Mouse (Mus musculus): ENCODE measurements around the gene Wdr66. TPM values are rescaled to one million over a fixed set of nuclear protein-coding genes. Genes with fewer than 3 reads are reported as not detected.

Wdr66 gene
- polyA plus RNA-seq, 1 experiment from 2014 or later: 5.6 TPM

DNA sequence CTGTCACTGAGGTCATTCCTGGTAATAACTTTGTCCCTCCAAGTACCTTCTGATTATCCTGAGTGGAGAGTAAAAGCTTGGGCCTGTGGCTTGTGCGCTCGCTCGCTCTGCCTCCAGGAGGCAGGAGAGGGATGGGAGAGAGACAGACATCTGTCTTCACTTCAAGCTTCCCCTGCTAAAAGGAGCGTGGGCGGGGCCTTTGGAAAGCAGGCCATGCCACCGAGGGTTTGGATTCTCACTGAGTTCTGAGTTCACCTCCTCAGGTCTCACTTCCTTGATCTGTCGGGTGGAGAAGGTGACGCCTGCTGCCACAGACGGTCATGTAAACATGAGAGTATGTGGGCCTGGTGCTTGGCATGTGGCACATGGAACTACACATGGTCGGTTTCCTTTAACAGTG, 98.5 kb downstream of the Wdr66 start:
- no peaks in the 10 kb centered on the region for H3K27me3 ChIP-seq (ENCODE audit: control insufficient read depth, insufficient read depth, low read length)
- no peak overlapping the region for H3K27ac ChIP-seq (ENCODE audit: low read depth, low read length)
- no peak for ATAC-seq (ENCODE audit: low FRiP score)
- H3K36me3 ChIP-seq (ENCODE audit: control insufficient read depth, insufficient read depth, low read length): 0 out of 2 replicates have a peak, but pooled peaks cover 2% of the 10 kb centered on the region
- no peaks in the 10 kb centered on the region for H3K4me1 ChIP-seq (replicated peaks; ENCODE audit: control insufficient read depth, insufficient read depth, low read length)
- WGBS: 68% methylated on average over 10 of the region's 10 CpGs
- no peak overlapping the region for H3K4me2 ChIP-seq (replicated peaks; ENCODE audit: low read depth, low read length)
- DNase-seq (ENCODE audit: low spot score): peak; percentile 32
- no peaks in the 10 kb centered on the region for H3K9me3 ChIP-seq (ENCODE audit: control insufficient read depth, low read length)
- no peak overlapping the region for H3K9ac ChIP-seq (ENCODE audit: low read depth, low read length)
- H3K4me3 ChIP-seq (ENCODE audit: low read depth, low read length): no peak overlapping the region

DNA sequence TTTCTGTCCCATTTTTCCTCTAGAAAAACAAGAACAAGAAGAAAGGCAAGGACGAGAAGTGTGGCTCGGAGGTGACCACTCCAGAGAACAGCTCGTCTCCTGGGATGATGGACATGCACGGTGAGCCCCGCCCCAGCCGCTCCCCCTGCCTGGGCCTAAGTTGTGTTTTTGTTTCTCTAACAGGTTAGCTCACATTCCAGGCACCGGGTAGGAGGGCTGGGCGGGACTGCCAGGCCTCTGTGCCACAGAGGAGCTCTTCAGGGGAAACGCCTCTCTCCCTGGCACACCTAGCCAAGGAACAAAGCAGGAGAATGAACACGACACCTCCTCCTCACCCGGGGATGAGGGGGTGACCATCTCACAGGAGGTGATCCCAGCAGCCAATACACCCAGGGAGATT, 104.0 kb downstream of the Wdr66 start:
- Histone ChIP-seq H3K4me1 (replicated peaks; ENCODE audit: control insufficient read depth, insufficient read depth, low read length) (no peaks in the 10 kb centered on the region), H3K36me3 (ENCODE audit: control insufficient read depth, insufficient read depth, low read length) (peaks cover 17% of the 10 kb centered on the region; the same call in 1 of the 2 replicates), H3K4me2 (replicated peaks; ENCODE audit: low read depth, low read length) (no peak overlapping the region), H3K9ac (ENCODE audit: low read depth, low read length) (no peak overlapping the region), H3K4me3 (ENCODE audit: low read depth, low read length) (no peak overlapping the region), H3K9me3 (ENCODE audit: control insufficient read depth, low read length) (no peaks in the 10 kb centered on the region), H3K27me3 (ENCODE audit: control insufficient read depth, insufficient read depth, low read length) (no peaks in the 10 kb centered on the region), H3K27ac (ENCODE audit: low read depth, low read length) (no peak overlapping the region)
- DNase-seq (ENCODE audit: low spot score): no peak
- no peak for ATAC-seq (ENCODE audit: low FRiP score)
- WGBS: 85% methylated on average over 11 of the region's 11 CpGs

DNA sequence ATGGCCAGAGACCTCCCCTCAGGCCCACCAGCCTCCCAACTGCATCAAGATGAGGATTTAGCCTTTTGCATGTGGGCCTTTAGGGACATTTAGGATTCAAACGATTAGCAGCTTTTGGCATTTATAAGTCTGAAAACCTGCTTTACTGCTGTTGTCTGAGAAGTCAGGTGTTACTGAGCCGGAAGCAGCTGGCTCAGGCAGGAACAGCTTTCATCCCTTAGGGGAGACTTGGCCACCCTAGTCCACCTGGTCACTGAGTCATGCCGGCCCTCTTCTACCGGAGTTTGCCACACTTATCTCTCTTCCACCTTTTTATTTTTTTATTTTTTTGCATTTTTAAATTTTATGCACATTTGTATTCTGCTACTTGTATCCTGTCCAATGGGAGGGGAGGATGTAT, 105.4 kb downstream of the Wdr66 start:
- Histone ChIP-seq H3K27me3 (ENCODE audit: control insufficient read depth, insufficient read depth, low read length) (no peaks in the 10 kb centered on the region), H3K27ac (ENCODE audit: low read depth, low read length) (no peak overlapping the region), H3K4me1 (replicated peaks; ENCODE audit: control insufficient read depth, insufficient read depth, low read length) (no peaks in the 10 kb centered on the region), H3K36me3 (ENCODE audit: control insufficient read depth, insufficient read depth, low read length) (peaks cover 17% of the 10 kb centered on the region; the same call in 1 of the 2 replicates), H3K4me3 (ENCODE audit: low read depth, low read length) (no peak overlapping the region), H3K9ac (ENCODE audit: low read depth, low read length) (no peak overlapping the region), H3K4me2 (replicated peaks; ENCODE audit: low read depth, low read length) (no peak overlapping the region), H3K9me3 (ENCODE audit: control insufficient read depth, low read length) (no peaks in the 10 kb centered on the region)
- 87% methylated on average over 4 of the region's 4 CpGs for WGBS
- DNase-seq (ENCODE audit: low spot score): no peak
- ATAC-seq (ENCODE audit: low FRiP score): no peak

DNA sequence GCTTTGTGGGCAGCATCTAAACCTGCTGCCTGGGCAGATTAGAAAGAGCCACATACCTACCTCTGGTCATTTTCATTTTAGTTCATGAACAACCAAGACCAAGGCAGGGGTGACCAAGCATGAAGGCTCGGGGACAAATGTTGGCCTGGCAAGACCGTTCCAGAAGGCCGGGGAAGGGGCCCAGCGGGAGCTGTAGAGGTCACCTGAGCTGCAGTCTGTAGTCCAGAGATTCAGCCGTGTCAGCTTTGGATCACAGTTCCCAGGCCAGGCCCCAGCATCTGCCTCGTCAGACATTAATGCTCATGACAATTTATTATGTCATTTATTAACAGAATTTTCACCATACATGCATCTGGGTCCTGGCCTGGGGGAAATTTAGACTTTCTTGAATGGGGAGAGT, 107.5 kb downstream of the Wdr66 start:
- ATAC-seq (ENCODE audit: low FRiP score) (no peak), DNase-seq (ENCODE audit: low spot score) (no peak)
- Histone ChIP-seq H3K9ac (ENCODE audit: low read depth, low read length) (no peak overlapping the region), H3K4me3 (ENCODE audit: low read depth, low read length) (no peak overlapping the region), H3K27me3 (ENCODE audit: control insufficient read depth, insufficient read depth, low read length) (no peaks in the 10 kb centered on the region), H3K36me3 (ENCODE audit: control insufficient read depth, insufficient read depth, low read length) (peaks cover 20% of the 10 kb centered on the region; the same call in 1 of the 2 replicates), H3K9me3 (ENCODE audit: control insufficient read depth, low read length) (no peaks in the 10 kb centered on the region), H3K4me2 (replicated peaks; ENCODE audit: low read depth, low read length) (no peak overlapping the region), H3K27ac (ENCODE audit: low read depth, low read length) (no peak overlapping the region), H3K4me1 (replicated peaks; ENCODE audit: control insufficient read depth, insufficient read depth, low read length) (no peaks in the 10 kb centered on the region)
- 90% methylated on average over 6 of the region's 6 CpGs for WGBS

DNA sequence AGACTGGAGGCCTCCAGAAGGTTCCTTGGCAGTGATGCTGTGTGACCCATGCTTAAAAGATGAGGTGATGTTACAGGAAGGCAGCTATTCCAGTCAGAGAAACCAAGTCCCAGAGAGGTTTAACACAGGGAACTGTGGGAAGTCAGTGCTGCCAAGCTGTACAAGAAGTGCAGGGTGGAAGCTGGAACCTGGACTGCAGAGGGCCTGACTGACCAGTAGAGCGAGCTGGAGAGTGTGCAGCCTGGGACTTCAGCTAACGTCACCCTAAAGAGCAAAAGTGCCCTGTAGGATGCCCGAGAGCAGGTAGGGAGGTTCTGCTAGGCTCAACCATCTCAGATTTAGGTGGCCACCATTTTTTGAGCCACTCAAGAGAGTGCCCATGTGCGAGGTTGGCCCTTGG, 111.0 kb downstream of the Wdr66 start:
- WGBS: 90% methylated on average over 4 of the region's 4 CpGs

DNA sequence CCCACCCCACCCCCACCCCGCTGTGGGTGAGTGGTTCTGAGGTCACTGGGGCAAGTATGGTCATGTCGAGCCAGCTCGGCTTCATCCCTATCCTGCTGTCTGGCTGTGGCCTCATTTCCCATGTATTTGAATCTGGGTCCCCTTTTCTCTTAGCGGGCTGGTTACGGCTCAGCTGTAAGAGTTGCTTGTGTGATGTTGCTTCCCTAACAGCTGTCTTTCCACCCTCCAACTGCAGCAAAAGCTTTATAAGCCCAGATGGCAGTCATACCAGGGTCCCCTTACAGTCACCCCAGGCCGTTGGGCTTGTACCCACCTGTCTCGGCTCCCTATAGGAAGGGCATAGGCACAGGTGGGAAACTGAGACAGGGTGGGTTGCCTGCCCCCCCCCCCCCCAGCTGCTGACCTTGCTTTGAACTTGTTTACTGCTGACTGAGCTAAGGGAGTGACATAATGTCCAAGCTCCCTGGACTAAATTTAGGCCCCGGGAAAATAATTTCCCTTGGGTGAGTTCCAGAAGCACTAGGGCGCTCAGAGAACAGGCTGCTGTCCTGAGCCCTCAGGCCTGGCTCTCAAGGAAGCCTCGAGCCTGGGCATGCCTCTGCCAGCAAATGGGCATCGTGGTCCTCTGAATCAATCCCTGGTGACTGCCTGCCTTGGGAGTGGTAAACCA, 112.5 kb downstream of the Wdr66 start:
- H3K36me3 ChIP-seq (ENCODE audit: control insufficient read depth, insufficient read depth, low read length): peaks cover 16% of the 10 kb centered on the region; the same call in 1 of the 2 replicates
- H3K27me3 ChIP-seq (ENCODE audit: control insufficient read depth, insufficient read depth, low read length): no peaks in the 10 kb centered on the region
- no peaks in the 10 kb centered on the region for H3K4me1 ChIP-seq (replicated peaks; ENCODE audit: control insufficient read depth, insufficient read depth, low read length)
- DNase-seq (ENCODE audit: low spot score) (no peak), ATAC-seq (ENCODE audit: low FRiP score) (no peak)
- H3K9me3 ChIP-seq (ENCODE audit: control insufficient read depth, low read length): no peaks in the 10 kb centered on the region
- H3K27ac ChIP-seq (ENCODE audit: low read depth, low read length): no peak overlapping the region
- no peak overlapping the region for H3K9ac ChIP-seq (ENCODE audit: low read depth, low read length)
- H3K4me2 ChIP-seq (replicated peaks; ENCODE audit: low read depth, low read length): no peak overlapping the region
- H3K4me3 ChIP-seq (ENCODE audit: low read depth, low read length): no peak overlapping the region
- 89% methylated on average over 8 of the region's 11 CpGs for WGBS

More for the DNA sequence above, 111.0 kb downstream of the Wdr66 start:
- Histone ChIP-seq H3K9me3 (ENCODE audit: control insufficient read depth, low read length) (no peaks in the 10 kb centered on the region), H3K9ac (ENCODE audit: low read depth, low read length) (no peak overlapping the region), H3K4me3 (ENCODE audit: low read depth, low read length) (no peak overlapping the region), H3K27me3 (ENCODE audit: control insufficient read depth, insufficient read depth, low read length) (no peaks in the 10 kb centered on the region), H3K4me2 (replicated peaks; ENCODE audit: low read depth, low read length) (no peak overlapping the region), H3K4me1 (replicated peaks; ENCODE audit: control insufficient read depth, insufficient read depth, low read length) (no peaks in the 10 kb centered on the region), H3K27ac (ENCODE audit: low read depth, low read length) (no peak overlapping the region), H3K36me3 (ENCODE audit: control insufficient read depth, insufficient read depth, low read length) (peaks cover 21% of the 10 kb centered on the region; the same call in 1 of the 2 replicates)
- DNase-seq (ENCODE audit: low spot score) (no peak), ATAC-seq (ENCODE audit: low FRiP score) (no peak)

DNA sequence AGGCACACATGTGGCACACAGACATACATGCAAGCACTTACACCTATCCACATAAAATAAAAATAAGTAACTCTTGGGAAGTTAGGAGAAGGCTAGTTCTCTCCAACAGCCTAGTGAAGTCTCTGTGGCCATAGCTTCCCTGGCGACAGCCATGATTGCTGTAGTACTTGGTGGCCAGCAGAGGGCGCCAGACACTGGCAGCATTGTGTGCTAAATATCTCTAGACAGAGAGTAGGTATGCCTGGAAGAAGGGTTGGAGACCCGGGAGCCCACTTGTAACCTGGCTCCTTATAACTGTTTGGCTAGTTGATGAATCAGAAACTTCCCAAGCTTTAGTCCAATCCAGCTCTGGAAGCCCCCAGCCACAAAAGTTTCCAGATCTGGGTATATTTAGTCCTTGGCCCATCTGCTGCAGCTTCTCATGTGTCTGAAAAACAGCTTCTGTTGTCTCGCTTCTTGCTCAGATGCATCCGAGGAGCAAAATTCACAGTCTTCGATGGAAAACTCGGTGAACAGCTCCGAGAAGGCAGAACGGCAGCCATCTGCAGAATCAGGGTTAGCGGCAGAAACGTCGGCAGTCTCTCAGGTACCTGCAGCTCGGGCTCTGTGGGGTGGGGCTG, 117.1 kb downstream of the Wdr66 start:
- Histone ChIP-seq H3K4me2 (replicated peaks; ENCODE audit: low read depth, low read length) (no peak overlapping the region), H3K4me1 (replicated peaks; ENCODE audit: control insufficient read depth, insufficient read depth, low read length) (no peaks in the 10 kb centered on the region), H3K9me3 (ENCODE audit: control insufficient read depth, low read length) (no peaks in the 10 kb centered on the region), H3K4me3 (ENCODE audit: low read depth, low read length) (no peak overlapping the region), H3K27ac (ENCODE audit: low read depth, low read length) (no peak overlapping the region), H3K9ac (ENCODE audit: low read depth, low read length) (no peak overlapping the region), H3K36me3 (ENCODE audit: control insufficient read depth, insufficient read depth, low read length) (peaks cover 34% of the 10 kb centered on the region), H3K27me3 (ENCODE audit: control insufficient read depth, insufficient read depth, low read length) (no peaks in the 10 kb centered on the region)
- no peak for ATAC-seq (ENCODE audit: low FRiP score)
- DNase-seq (ENCODE audit: low spot score): peak; percentile 76
- WGBS: 79% methylated on average over 13 of the region's 13 CpGs

DNA sequence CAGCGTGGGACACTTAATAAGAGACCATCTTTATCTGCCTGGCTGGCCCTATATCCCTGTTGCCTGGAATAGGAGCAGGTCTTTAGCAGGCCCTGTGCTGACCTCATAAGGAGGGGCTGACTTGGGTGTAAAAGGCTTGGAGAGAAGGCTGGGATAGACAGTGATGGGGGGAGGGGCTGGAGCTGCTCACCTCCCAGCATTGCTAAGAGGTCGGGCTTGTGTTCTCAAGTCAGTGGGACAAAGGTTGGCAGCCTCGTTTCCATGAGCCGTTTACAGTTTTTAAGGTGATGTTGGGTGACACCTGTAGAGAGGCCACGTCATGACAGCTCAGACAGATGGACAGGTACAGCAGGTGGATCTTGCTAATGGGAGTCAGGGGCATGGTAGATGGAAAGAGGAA, 118.1 kb downstream of the Wdr66 start:
- Histone ChIP-seq H3K4me1 (replicated peaks; ENCODE audit: control insufficient read depth, insufficient read depth, low read length) (no peaks in the 10 kb centered on the region), H3K4me3 (ENCODE audit: low read depth, low read length) (no peak overlapping the region), H3K27me3 (ENCODE audit: control insufficient read depth, insufficient read depth, low read length) (no peaks in the 10 kb centered on the region), H3K27ac (ENCODE audit: low read depth, low read length) (0 out of 2 replicates have a peak overlapping the region, but pooled peaks have one; percentile 24), H3K9me3 (ENCODE audit: control insufficient read depth, low read length) (no peaks in the 10 kb centered on the region), H3K9ac (ENCODE audit: low read depth, low read length) (no peak overlapping the region), H3K36me3 (ENCODE audit: control insufficient read depth, insufficient read depth, low read length) (peaks cover 31% of the 10 kb centered on the region), H3K4me2 (replicated peaks; ENCODE audit: low read depth, low read length) (no peak overlapping the region)
- WGBS: 93% methylated on average over 5 of the region's 5 CpGs
- ATAC-seq (ENCODE audit: low FRiP score): no peak
- no peak for DNase-seq (ENCODE audit: low spot score)

DNA sequence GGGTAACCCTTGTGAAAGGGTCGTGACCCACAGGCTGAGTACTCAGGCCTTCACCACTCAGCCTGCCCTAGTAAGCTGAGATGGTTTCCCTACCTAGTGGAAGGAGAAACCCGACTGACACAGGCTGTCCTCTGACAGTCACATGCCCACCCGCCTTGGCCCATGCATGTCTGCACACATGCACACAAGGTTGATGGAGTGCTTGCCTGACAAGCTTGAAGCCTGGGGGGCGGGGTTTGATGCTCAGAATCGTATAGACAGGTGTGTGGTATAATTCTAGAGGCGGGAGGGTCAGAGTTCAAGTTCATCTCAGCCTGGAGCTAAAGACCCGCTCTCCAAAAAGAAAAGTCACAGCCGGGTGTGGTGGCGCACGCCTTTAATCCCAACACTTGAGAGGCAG, 123.4 kb downstream of the Wdr66 start:
- Histone ChIP-seq H3K9me3 (ENCODE audit: control insufficient read depth, low read length) (no peaks in the 10 kb centered on the region), H3K36me3 (ENCODE audit: control insufficient read depth, insufficient read depth, low read length) (peaks cover 16% of the 10 kb centered on the region), H3K27ac (ENCODE audit: low read depth, low read length) (no peak overlapping the region), H3K4me2 (replicated peaks; ENCODE audit: low read depth, low read length) (no peak overlapping the region), H3K9ac (ENCODE audit: low read depth, low read length) (no peak overlapping the region), H3K4me1 (replicated peaks; ENCODE audit: control insufficient read depth, insufficient read depth, low read length) (no peaks in the 10 kb centered on the region), H3K4me3 (ENCODE audit: low read depth, low read length) (no peak overlapping the region), H3K27me3 (ENCODE audit: control insufficient read depth, insufficient read depth, low read length) (no peaks in the 10 kb centered on the region)
- ATAC-seq (ENCODE audit: low FRiP score): no peak
- WGBS: 93% methylated on average over 10 of the region's 10 CpGs
- DNase-seq (ENCODE audit: low spot score): no peak
